15 mouse cellular contexts compared by ENCODE assay signal in genomic region chr6:22474604-22475003, GRCm38 (mm10).
DNase-seq lines count a peak whose midpoint lies in the region; ATAC-seq and TF ChIP-seq lines count a peak whose summit lies in the region.
"Had no signal": no experiment of that assay in that cellular context is flagged by ENCODE, and none has a peak within 500 bp of the region (broad histone marks: within the 10 kb centered on the region; RNA-seq: fewer than 3 reads in every experiment).

No protein-coding gene starts in this region.

- H3K36me3 ChIP-seq in CH12.LX (replicated peaks in 1 of 2; ENCODE audit: control insufficient read depth in 1 of 2, insufficient read depth in 1 of 2, low read length in 1 of 2): no peaks in the 10 kb centered on the region
- H3K36me3 ChIP-seq in liver, embryonic 14.5 days (replicated peaks; ENCODE audit: control insufficient read depth, insufficient read depth, low read depth): no peaks in the 10 kb centered on the region
- no peaks in the 10 kb centered on the region for H3K36me3 ChIP-seq in midbrain, postnatal 0 days (ENCODE audit: insufficient read depth, low read length)
- H3K36me3 ChIP-seq: embryonic facial prominence, embryonic 10.5 days; liver, embryonic 15.5 days had no signal

- in situ Hi-C loops in CH12.LX (cut with MboI; ENCODE audit: low pct_ligation_motif_present, low pct_unique_long_range_greater_than_20kb, low sequenced_read_pairs): no loop called here

- H3K9me3 ChIP-seq in CH12.LX (replicated peaks; ENCODE audit: low read length): no peaks in the 10 kb centered on the region
- no peaks in the 10 kb centered on the region for H3K9me3 ChIP-seq in liver, embryonic 14.5 days (ENCODE audit: control insufficient read depth, low read length)
- H3K9me3 ChIP-seq in midbrain, postnatal 0 days (ENCODE audit: low read length): no peaks in the 10 kb centered on the region
- H3K9me3 ChIP-seq: embryonic facial prominence, embryonic 10.5 days; liver, embryonic 15.5 days had no signal

- peak overlapping the region; percentile 38; the same call in 1 of the 2 replicates for H3K27ac ChIP-seq in CH12.LX (ENCODE audit: insufficient read depth, low read depth)
- H3K27ac ChIP-seq in bone marrow macrophage, adult 2 months (ENCODE audit: insufficient read depth, low read depth, low read length): peak overlapping the region; percentile 96
- no peak overlapping the region for H3K27ac ChIP-seq in liver, embryonic 14.5 days
- H3K27ac ChIP-seq in midbrain, postnatal 0 days (ENCODE audit: low read depth, low read length): no peak overlapping the region
- H3K27ac ChIP-seq: embryonic facial prominence, embryonic 10.5 days; liver, embryonic 15.5 days had no signal

- no peak for ATAC-seq in liver, embryonic 14.5 days (ENCODE audit: insufficient read depth)
- ATAC-seq in midbrain, postnatal 0 days (ENCODE audit: low FRiP score): no peak
- ATAC-seq: hindbrain, embryonic 16.5 days had no signal

- TF ChIP-seq POLR2A in CH12.LX (IDR thresholded peaks at IDR 0.05; ENCODE audit: low read depth, low read length): no peak
- no peak for TF ChIP-seq POLR2A in bone marrow macrophage, adult 2 months (IDR thresholded peaks at IDR 0.05; ENCODE audit: borderline replicate concordance, low read depth, low read length)

- H3K27me3 ChIP-seq in CH12.LX (replicated peaks): no peaks in the 10 kb centered on the region
- H3K27me3 ChIP-seq in liver, embryonic 14.5 days (ENCODE audit: control insufficient read depth, insufficient read depth, low read length): no peaks in the 10 kb centered on the region
- no peaks in the 10 kb centered on the region for H3K27me3 ChIP-seq in midbrain, postnatal 0 days (ENCODE audit: insufficient read depth, low read length)
- H3K27me3 ChIP-seq: liver, embryonic 15.5 days had no signal

- TF ChIP-seq RAD21 in CH12.LX (IDR thresholded peaks at IDR 0.05; ENCODE audit: low read depth, low read length): no peak

- peak; percentile 79 for DNase-seq in CH12.LX (ENCODE audit: extremely low read depth)
- peak in 2 of 3 experiments; percentile 2 to 13 for DNase-seq in liver, embryonic 14.5 days (ENCODE audit: low read depth in 3 of 3, low spot score in 3 of 3)
- peak; percentile 9 for DNase-seq in skeletal muscle tissue, adult 2 months (ENCODE audit: low read depth, low spot score)
- no peak for DNase-seq in ovary, postnatal 36 days (ENCODE audit: low spot score)
- no peak for DNase-seq in thymus, postnatal 14 days
- DNase-seq in midbrain, postnatal 0 days (ENCODE audit: low spot score): no peak
- DNase-seq: adrenal gland, postnatal 25 days; cerebellum, adult 9-10 months; kidney, adult 18-20 months; kidney, postnatal 4 days; thymus, adult 2 months had no signal

- H3K4me2 ChIP-seq in CH12.LX (ENCODE audit: insufficient read depth, low read depth, poor library complexity, severe bottlenecking): peak overlapping the region; percentile 60
- H3K4me2 ChIP-seq in liver, embryonic 14.5 days (ENCODE audit: low read depth): no peak overlapping the region
- H3K4me2 ChIP-seq in midbrain, postnatal 0 days (ENCODE audit: low read depth, low read length, poor library complexity, severe bottlenecking): no peak overlapping the region
- H3K4me2 ChIP-seq: liver, embryonic 15.5 days had no signal

- no peak overlapping the region for H3K4me3 ChIP-seq in CH12.LX (replicated peaks in 1 of 3; ENCODE audit: low read depth in 2 of 3, low read length in 2 of 3, poor library complexity in 1 of 3)
- H3K4me3 ChIP-seq in bone marrow macrophage, adult 2 months (ENCODE audit: insufficient read depth, low read length): no peak overlapping the region
- no peak overlapping the region for H3K4me3 ChIP-seq in liver, embryonic 14.5 days (ENCODE audit: insufficient read depth in 1 of 2, low read depth in 2 of 2, low read length in 2 of 2)
- H3K4me3 ChIP-seq in midbrain, postnatal 0 days (ENCODE audit: low read depth, low read length): no peak overlapping the region
- H3K4me3 ChIP-seq: embryonic facial prominence, embryonic 10.5 days; liver, embryonic 15.5 days had no signal

- WGBS in liver, embryonic 14.5 days (ENCODE audit: insufficient replicate concordance): 12% methylated on average over 4 of the region's 4 CpGs
- WGBS in midbrain, postnatal 0 days: 88% methylated on average over 4 of the region's 4 CpGs

- H3K79me2 ChIP-seq in CH12.LX (replicated peaks; ENCODE audit: control insufficient read depth, extremely low read depth, insufficient read depth, poor library complexity, severe bottlenecking): no peaks in the 10 kb centered on the region

- TF ChIP-seq EP300 in CH12.LX (IDR thresholded peaks at IDR 0.05; ENCODE audit: low read length): peak; percentile 96
- TF ChIP-seq EP300 in liver, embryonic 14.5 days (IDR thresholded peaks at IDR 0.05; ENCODE audit: low read depth): no peak

- dilution Hi-C loops in CH12.LX (cut with MboI; ENCODE audit: extremely low pct_ligation_motif_present, extremely low pct_unique_long_range_greater_than_20kb, low sequenced_read_pairs): no loop called here

- peaks cover 10 to 25% of the 10 kb centered on the region in 2 experiments for H3K4me1 ChIP-seq in CH12.LX (ENCODE audit: control insufficient read depth in 1 of 2, insufficient read depth in 2 of 2)
- H3K4me1 ChIP-seq in bone marrow macrophage, adult 2 months (ENCODE audit: control insufficient read depth, insufficient read depth, low read length): peaks cover 16% of the 10 kb centered on the region
- H3K4me1 ChIP-seq in liver, embryonic 14.5 days (replicated peaks; ENCODE audit: control insufficient read depth in 2 of 2, insufficient read depth in 2 of 2, low read length in 1 of 2): peaks cover 0 to 6% of the 10 kb centered on the region in 2 experiments; a peak in 3 of 4 replicates
- no peaks in the 10 kb centered on the region for H3K4me1 ChIP-seq in midbrain, postnatal 0 days (ENCODE audit: insufficient read depth, low read length)
- H3K4me1 ChIP-seq: embryonic facial prominence, embryonic 10.5 days; liver, embryonic 15.5 days had no signal

- TF ChIP-seq CTCF in CH12.LX (conservative IDR thresholded peaks at IDR 0.05 in 1 of 2, IDR thresholded peaks at IDR 0.05 in 1 of 2; ENCODE audit: low read depth in 2 of 2, low read length in 2 of 2): no peak
- TF ChIP-seq CTCF in bone marrow macrophage, adult 2 months (IDR thresholded peaks at IDR 0.05; ENCODE audit: low read depth, low read length): no peak
- TF ChIP-seq CTCF in liver, embryonic 14.5 days (IDR thresholded peaks at IDR 0.05; ENCODE audit: low read depth): no peak
- no peak for TF ChIP-seq CTCF in midbrain, postnatal 0 days (IDR thresholded peaks at IDR 0.05)

- no peak overlapping the region for H3K9ac ChIP-seq in CH12.LX (ENCODE audit: insufficient read depth, low read depth)
- no peak overlapping the region for H3K9ac ChIP-seq in liver, embryonic 14.5 days (replicated peaks)
- H3K9ac ChIP-seq in midbrain, postnatal 0 days (replicated peaks; ENCODE audit: low read length, poor library complexity, severe bottlenecking): no peak overlapping the region
- H3K9ac ChIP-seq: liver, embryonic 15.5 days had no signal

TF ChIP-seq in CH12.LX, 34 proteins besides CTCF, POLR2A, EP300 and RAD21 (continues in another document):
- TF ChIP-seq JUND (conservative IDR thresholded peaks at IDR 0.05; ENCODE audit: low read depth, low read length) (peak; percentile 40), GABPA (IDR thresholded peaks at IDR 0.05; ENCODE audit: insufficient replicate concordance, low read depth, low read length) (no peak), POLR2AphosphoS2 (IDR thresholded peaks at IDR 0.05; ENCODE audit: low read depth, low read length) (no peak), MYC (IDR thresholded peaks at IDR 0.05; ENCODE audit: low read depth, low read length) (peak; percentile 35; the same call in 1 of the 2 replicates), ETS1 (conservative IDR thresholded peaks at IDR 0.05; ENCODE audit: low read depth, low read length) (peak; percentile 67; the same call in 1 of the 2 replicates), MEF2A (IDR thresholded peaks at IDR 0.05; ENCODE audit: borderline replicate concordance, low read depth, low read length) (peak; percentile 66; the same call in 1 of the 2 replicates), USF1 (IDR thresholded peaks at IDR 0.05; ENCODE audit: low read depth, low read length) (no peak), RCOR1 (conservative IDR thresholded peaks at IDR 0.05; ENCODE audit: low read depth, low read length) (no peak), NELFE (IDR thresholded peaks at IDR 0.05; ENCODE audit: low read depth, low read length) (no peak), MAFK (IDR thresholded peaks at IDR 0.05; ENCODE audit: insufficient replicate concordance, low read length) (no peak), NRF1 (IDR thresholded peaks at IDR 0.05; ENCODE audit: low read depth, low read length) (no peak), CHD1 (IDR thresholded peaks at IDR 0.05; ENCODE audit: low read depth, low read length) (no peak), ZNF384 (IDR thresholded peaks at IDR 0.05; ENCODE audit: low read depth, low read length) (no peak), USF2 (conservative IDR thresholded peaks at IDR 0.05; ENCODE audit: low read depth, low read length) (no peak), ZKSCAN1 (IDR thresholded peaks at IDR 0.05; ENCODE audit: borderline replicate concordance, low read depth, low read length) (no peak), E2F4 (IDR thresholded peaks at IDR 0.05; ENCODE audit: insufficient replicate concordance, low read depth, low read length) (no peak), MXI1 (IDR thresholded peaks at IDR 0.05; ENCODE audit: low read depth, low read length) (no peak), TCF12 (IDR thresholded peaks at IDR 0.05; ENCODE audit: low read depth, low read length) (peak; percentile 58; the same call in 1 of the 2 replicates), SIN3A (IDR thresholded peaks at IDR 0.05; ENCODE audit: low read length) (peak; percentile 37; the same call in 1 of the 2 replicates), TBP (conservative IDR thresholded peaks at IDR 0.05; ENCODE audit: low read depth, low read length) (no peak), IRF4 (IDR thresholded peaks at IDR 0.05; ENCODE audit: low read depth, low read length) (peak; percentile 96), MAZ (IDR thresholded peaks at IDR 0.05; ENCODE audit: low read depth, low read length) (no peak), BHLHE40 (IDR thresholded peaks at IDR 0.05; ENCODE audit: low read depth, low read length) (peak; percentile 56), UBTF (IDR thresholded peaks at IDR 0.05; ENCODE audit: low read depth, low read length) (no peak), PAX5 (IDR thresholded peaks at IDR 0.05; ENCODE audit: low read length) (no peak), CHD2 (IDR thresholded peaks at IDR 0.05; ENCODE audit: low read length) (peak; percentile 51; the same call in 1 of the 2 replicates), MAX (IDR thresholded peaks at IDR 0.05; ENCODE audit: low read length) (no peak), JUN (IDR thresholded peaks at IDR 0.05; ENCODE audit: insufficient read depth, low read depth, low read length) (peak; percentile 83), ELF1 (IDR thresholded peaks at IDR 0.05; ENCODE audit: low read depth, low read length) (no peak), HCFC1 (IDR thresholded peaks at IDR 0.05; ENCODE audit: low read depth, low read length) (no peak)

Comparison
In these comparisons a context has a peak if more than half of its experiments do, and no peak if none do; other contexts are left out.
1. DNase-seq: peak in CH12.LX (single experiment), liver, embryonic 14.5 days (2 of 3) and skeletal muscle tissue, adult 2 months (single experiment); none in ovary, postnatal 36 days (single experiment), thymus, postnatal 14 days (single experiment) and midbrain, postnatal 0 days (single experiment).
2. H3K27ac ChIP-seq: peak in CH12.LX (single experiment) and bone marrow macrophage, adult 2 months (single experiment); none in liver, embryonic 14.5 days (single experiment) and midbrain, postnatal 0 days (single experiment).